Mouse (Mus musculus): ENCODE results near the gene Pnkd.

Gene Pnkd

DNA sequence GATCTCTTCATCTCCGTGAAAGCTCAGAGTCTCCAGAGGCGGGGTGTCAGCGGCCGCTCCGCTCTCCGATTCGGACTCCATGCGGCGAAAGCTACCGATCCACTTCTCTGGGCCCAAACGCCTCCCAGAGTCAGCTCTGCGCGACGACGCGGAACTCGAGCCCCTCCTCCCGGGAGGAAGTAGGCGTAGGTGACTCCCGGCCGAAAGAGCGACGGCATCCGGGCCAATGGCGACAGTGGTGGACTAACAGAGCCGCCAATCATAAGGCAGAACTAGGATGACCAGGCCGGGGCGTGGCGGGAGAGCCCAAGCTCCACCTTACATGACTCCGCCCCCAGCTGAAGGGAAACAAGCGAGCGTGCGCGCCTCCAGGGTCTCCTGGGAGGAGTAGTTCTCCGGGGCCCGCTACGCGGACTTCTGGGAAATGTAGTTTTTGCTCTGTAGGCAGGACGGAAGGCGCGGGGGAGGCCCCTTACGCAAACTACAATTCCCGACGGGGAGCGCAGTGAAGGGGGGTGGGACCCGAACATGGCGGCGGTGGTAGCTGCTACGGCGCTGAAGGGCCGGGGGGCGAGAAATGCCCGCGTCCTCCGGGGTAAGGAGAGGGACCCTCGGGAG lies at the start of gene Pnkd, which contains the start of gene Aamp:
Gene Pnkd, plus strand, starts transcription at position 388 of the 618 bp plus-strand sequence.
Gene Aamp, minus strand, starts transcription at position 196 of the 618 bp plus-strand sequence.
- DNase-seq = peak; percentile 97

DNA sequence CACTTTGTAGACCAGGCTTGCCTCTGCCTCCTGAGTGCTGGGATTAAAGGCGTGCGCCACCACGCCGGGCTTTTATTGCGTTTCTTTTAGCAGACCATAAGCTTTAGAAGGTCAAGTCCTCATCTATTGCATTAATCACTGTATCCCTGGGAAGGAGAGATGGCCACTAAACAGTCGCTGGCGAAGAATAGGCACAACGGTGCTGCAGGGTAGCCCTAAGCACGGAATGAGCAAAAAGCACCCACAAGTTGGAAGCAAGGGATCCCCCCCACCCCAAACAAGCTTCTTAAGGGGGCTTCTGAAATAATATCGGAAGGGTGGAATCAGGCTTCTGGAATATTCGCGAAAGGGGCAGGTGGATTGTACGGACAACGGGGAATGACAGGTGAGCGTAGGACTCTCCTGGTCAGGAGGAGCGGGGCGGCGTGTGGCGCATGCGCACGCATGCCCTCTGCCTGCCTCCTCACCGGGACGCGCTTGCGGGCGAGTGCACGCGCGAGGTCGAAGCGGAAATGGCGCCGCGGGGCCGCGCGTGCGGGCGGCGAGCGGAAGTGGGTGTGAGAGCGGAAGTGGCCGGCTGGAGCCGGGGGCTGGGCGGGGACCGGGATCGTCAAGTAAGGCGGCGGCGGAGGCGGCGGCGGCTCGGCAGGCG lies 48.7 kb upstream of the Pnkd start, which contains the start of gene Arpc2:
Gene Arpc2, plus strand, starts transcription at position 147 of the 652 bp plus-strand sequence.
- peak; percentile 96 for DNase-seq

DNA sequence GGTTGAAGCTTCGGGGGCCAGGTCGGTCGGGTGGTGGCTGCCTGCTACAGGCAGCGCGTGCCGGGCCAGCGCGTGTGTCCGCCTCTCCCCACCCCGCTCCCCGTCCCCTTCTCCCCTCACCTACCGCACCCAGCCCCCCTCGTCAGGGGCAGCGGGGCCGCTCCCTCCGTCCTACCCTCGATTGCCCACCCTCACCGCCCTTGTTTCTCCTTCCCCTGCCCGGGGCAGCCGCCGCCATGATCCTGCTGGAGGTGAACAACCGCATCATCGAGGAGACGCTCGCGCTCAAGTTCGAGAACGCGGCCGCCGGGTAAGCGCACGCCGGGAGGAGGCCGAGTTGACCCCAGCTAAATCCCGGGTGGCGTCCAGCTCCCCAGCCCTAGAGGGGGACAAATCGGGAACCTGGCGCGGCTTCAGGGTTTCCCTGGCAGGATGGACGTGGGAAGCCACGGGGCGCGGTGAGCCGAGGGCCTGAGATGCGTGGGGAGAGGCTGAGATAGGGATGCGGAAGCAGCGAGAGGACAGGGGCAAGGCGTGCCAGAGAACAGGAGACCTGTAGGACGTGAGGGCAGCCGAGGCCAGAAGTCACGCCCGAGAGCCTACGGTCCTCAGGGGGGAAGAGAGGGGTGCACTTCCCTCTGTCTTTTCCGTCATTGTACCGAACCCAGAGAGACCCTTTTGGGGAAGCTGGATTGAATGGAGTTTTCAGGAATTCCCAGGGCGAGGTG lies 48.0 kb upstream of the Pnkd start:
- peak; percentile 37 for DNase-seq

DNA sequence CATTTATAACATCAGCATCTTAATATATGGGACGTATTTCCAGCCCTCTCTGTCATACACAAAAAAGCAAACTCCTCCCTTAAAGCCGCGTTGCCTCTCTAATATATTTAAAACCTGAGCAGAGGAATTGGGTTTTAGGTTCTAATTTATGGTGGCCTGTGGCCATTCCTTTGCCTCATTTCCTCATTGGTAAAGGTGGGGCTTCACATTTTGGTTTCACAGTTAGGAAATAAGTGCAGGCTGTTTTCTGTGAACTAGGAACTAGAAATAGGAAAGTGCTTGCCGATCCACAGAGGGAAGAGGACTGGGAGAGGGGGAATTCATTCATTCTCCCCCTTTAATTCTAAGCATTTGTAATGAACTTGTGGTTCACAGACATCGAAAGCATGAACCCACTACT lies 47.1 kb upstream of the Pnkd start:
- DNase-seq = no peak

DNA sequence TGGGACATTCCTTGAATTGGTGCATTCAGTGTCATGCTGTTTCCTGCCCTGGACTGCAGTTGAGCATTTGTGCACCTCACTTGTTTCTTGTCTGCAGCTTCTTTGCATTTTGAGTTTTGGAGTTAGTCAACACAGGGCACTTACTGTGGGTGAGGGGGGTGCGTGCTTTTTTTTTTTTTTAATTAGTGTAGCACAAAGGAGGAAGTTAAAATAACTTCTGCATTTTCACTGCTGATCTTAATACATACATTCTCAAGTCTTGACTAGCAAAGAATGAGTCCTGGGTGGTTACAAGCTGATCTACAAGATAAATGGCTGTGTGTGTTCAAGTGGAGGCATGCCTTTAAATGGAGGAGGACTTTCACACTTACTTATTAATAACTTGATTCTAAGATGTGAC lies 46.6 kb upstream of the Pnkd start:
- DNase-seq = no peak

- no peak for DNase-seq
Measured at GRCm38 (mm10) chr1:74239162-74239561, 45.6 kb upstream of the Pnkd start.

DNA sequence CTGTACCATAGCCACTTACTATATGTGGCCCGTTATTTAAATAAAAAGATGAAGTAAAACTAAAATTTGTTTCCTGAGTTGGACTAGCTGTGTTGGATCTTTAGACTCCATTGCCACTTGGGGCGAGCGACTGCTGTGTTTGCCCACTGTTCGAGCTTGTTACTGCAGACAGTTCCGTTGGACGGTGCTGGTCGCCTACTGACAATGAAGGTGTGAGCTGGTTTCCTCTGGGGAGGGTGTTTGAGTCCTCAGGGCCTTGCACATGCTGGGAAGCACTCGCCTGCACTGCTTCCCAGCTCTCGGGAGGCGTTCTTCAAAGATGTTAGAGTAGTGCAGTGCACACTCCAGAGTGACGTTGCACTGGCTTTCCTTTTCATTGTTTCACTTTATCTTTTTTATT lies 45.1 kb upstream of the Pnkd start:
- DNase-seq = no peak

GRCm38 (mm10) chr1:74240311-74240710 lies 44.4 kb upstream of the Pnkd start:
- no peak for DNase-seq

GRCm38 (mm10) chr1:74240832-74241231 lies 43.9 kb upstream of the Pnkd start:
- DNase-seq = no peak

DNA sequence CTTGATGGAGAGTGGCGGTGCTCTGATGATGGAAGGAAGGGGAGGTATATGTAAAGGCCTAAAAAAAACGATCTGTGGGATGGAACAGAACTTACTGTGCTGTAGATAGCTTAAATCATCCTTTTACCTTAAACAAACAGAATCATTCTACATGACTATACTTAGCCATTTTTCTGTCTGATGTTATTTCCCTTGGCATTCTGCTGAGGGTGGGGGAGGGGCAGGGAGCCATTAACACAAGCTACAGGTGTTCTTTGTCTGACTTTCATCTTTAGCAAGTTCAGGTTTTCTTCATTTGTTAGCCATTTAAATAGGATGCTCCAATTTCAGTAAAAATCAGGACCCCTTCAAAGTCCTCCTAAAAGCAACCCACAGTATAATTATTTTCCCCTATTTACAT lies 39.2 kb upstream of the Pnkd start:
- DNase-seq = no peak

DNA sequence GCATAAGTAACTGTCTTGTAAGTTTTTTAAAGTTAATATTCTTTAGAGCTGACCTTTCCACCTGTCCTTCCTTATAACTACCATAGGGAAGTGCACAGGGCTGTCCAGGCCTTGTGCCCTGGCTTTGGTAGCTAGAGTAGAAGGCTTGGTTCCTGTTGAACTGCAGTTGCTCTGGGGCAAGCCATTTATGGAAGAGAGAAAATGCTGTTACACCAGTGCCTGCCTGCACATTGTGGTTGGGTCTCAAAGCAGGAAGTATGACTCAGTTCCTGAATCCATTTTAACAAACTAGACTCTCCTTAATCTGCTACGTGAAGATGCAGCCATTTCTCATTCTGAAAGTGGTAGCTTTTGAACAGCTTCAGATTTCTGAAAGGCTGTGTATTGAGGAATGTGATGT lies 35.9 kb upstream of the Pnkd start:
- no peak for DNase-seq

DNA sequence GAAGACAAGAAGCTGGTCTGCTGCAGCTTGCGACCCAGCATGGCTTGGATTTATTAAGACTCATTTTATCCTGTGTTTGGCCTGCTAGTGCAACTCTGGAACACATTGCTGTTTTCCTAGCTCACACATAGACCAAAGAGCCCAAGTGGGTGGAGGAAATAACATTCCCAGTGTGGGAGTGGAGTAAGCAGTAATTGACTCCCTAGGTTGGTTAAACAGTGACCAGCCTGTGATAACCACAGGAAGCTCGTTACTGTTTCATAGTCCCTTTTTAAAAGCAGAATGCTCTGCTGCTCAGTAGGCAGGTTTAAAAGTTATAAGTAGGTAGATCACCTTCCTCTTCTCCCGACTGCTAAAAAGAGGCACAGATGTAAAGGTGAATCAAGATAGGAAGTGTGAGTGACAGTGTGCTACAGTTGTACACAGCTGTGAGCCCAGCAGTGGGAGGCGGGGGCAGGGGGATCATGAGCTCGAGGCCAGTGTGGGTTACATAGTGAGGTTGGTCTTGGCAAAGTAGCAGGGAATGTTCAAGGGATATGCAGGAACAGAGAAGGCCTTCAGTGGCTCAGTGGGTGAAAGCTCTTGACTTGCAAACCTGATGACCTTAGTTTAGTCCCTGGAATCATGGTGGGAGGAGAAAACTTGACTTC lies 35.3 kb upstream of the Pnkd start:
- DNase-seq = no peak

DNA sequence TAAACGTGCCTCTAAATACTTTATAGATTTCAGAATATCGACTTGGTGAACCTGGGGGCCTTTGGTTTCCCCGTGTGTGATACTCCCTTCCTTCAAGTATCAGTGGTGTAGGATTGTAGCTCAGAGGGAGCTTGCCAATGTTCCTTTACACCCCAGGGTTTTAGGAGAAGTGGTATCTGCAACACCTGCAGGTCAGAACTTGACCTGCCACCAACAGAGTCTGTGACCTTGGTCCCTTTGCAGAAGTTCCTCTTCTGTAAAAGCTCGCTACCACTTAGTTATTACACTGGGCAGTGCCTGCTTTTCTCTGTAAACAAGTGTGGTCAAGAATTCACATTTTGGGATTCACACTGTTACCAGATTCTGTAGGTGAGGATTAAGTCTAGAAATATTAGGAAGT lies 34.6 kb upstream of the Pnkd start:
- no peak for DNase-seq

DNA sequence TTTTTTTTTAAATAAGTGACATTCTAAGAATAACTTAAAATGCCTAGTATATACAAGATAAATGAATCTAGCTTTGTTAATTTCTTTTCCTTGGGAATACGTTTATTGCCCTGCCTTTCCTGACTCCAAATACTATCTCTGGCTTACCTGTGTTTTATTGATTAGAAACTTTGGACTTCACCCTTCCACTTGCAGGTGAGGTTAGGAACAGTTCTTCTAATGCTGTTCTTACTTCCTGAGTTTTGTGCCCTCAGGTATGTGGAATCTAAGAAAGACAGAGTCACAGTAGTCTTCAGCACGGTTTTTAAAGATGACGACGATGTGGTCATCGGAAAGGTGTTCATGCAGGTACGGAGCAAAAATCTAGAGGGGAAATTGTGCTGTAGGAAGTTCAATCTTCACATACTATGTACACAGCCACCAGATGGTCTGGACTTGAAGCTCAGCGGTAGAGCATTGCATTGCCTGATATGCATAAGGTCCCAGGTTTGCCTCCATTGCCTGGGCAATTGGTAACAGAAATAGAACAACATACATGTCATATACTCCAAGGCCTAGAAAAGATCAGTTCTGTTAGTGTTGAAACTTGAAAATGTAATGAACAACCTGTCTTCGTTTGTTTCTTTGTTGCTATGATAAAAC lies 28.9 kb upstream of the Pnkd start:
- DNase-seq = no peak

- no peak for DNase-seq
Measured at GRCm38 (mm10) chr1:74256782-74257181, 27.9 kb upstream of the Pnkd start.

GRCm38 (mm10) chr1:74262510-74262909 lies 22.2 kb upstream of the Pnkd start:
- no peak for DNase-seq

DNA sequence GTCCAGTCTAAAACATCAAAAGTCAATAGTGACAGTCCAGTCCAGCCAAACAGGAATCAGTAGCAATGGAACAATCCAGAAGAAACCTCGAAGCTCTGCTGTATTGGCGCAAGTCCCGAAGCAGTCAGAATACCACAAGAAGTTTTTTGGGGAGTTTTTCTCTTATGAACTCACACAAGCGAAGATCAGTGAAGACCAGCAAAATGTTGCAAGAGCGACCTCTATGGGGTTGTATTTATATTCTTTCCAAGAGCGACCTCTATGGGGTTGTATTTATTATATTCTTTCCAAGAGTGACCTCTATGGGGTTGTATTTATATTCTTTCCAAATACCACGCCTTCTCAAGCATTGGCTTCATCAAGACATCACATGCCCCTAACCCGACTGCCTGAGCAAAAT lies 16.0 kb upstream of the Pnkd start:
- no peak for DNase-seq

DNA sequence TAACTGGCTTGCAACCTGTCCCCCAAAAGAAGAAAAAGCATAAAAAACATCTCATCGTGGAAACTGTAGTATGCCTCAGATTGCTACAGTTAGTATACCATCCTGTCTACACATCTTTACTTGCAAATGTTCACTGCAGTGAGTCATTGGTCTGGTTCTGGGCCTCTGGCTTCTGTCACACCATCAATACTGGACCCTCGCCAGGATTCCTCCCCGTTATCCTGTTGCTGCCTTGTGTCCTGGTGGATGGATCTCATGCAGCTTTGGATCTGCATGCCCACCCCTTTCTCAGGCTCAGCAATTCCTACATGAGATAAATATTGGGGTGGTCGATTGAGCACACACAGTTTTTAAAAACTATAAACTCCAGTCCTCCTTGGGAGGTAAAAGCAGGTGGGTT lies 13.1 kb upstream of the Pnkd start:
- DNase-seq = no peak

- DNase-seq = no peak
Measured at GRCm38 (mm10) chr1:74275015-74275414, 9.7 kb upstream of the Pnkd start.

DNA sequence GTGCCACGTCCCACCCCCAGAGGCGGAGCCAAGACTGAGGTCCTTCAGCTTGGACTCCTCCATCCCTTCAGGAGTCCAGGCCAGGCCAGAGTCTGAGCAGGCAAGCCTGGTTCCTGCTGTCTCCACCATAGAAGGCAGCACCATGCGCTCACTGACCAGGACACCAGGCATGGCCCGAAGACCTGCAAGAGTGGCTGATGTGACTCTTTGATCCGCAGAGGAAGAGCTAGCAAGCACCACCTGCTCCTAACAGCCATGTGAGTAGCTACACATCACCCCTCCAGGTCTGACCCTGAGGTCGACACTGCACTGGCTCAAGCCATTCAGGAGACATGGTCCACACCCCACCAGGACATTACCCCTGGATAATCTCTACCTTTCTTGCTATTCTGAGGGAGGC lies 7.7 kb upstream of the Pnkd start:
- no peak for DNase-seq

- no peak for DNase-seq
Measured at GRCm38 (mm10) chr1:74277883-74278537, 6.7 kb upstream of the Pnkd start.

- DNase-seq = no peak
Measured at GRCm38 (mm10) chr1:74278538-74278937, 6.2 kb upstream of the Pnkd start, which contains the start of gene Gpbar1. TSS of gene Gpbar1 (plus strand) at chr1:74278550.

Data from right cerebral cortex, postnatal 4 days (tissue).